Mouse (Mus musculus) ZHBTc4 (cell line): ENCODE results near the gene Csmd2.

ENCODE experiments used
- DNase-seq: peaks from one replicate; pipeline ENCODE4 v3.0.0-alpha.2; 2011; ENCODE audit warnings: low read depth, low spot score

Csmd2 gene

DNA sequence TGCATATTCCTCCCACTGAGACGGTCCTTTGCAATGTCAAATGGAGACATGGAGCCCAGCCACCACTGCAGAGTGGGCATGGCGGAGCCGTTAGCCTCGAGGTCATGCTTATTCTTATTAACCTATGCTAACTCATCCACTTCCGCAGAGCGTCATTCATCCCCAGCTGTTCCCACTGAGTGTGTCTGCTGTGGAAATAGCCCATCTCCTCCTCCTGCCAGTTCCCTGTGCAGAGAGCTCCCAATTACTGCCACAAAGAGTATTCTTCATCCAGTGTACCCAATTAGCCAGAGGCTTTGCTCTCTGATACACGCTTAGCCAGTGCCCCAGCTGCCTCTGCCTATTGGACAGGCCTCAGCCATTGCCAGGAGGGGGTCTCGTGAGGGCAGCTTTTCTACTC, 504.4 kb downstream of the Csmd2 start:
- DNase-seq, result no peak

DNA sequence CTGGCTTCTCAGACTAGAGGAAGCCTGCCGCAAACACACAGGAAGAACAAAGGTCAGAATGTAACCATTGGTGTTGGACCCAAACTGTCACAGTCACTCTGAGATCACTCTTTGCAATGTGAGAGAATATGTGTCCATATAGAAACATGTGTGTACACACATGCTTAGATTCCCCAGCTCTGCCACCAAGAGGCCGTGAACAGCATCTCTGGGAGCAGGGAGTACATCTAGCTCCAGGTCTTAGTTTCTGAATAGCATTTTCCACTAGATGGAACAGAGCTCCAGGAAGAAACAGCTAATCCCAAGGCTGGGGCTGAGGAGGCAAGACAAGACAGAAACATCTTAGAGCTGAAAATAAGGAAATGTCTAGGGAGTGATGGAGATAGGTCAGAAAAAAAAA, 512.3 kb downstream of the Csmd2 start:
- DNase-seq, result no peak

DNA sequence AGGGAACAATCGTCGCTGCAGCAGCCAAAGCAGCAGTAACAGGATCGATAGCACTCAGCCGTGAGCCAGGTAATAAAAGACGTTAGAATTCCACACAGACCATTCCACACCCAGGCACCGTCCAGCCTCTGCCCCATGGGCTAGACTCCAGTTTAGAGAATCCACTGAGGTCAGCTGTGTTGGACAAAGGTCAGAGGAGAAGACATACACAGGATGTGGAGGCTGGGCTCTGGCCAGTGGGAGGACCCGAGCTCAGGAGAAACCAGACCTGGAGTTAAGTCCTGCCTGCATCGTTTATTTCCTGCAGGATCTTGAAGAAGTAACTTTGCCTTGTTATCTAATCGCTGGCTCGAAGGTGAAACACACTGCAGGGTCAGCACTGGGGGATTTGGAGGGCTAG, 519.2 kb downstream of the Csmd2 start:
- DNase-seq, result no peak

DNA sequence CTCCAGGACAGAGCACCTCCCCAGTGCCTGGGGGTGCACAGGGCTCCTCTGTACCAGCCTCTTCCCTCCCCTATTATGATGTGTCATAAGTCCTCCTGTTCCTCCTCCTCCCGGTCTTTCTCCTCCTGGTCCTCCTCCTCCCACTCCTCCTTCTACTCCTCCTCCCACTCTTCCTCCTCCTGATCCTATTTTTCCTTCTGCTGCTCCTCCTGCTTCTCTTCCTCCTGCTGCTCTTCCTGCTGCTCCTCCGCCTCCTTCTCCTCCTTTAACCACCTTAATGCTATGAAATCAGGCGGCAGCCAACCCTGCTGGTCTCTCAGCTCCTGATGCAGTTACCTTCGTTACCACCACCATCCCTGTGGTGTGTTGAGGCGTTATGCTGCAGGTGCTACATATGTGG, 522.2 kb downstream of the Csmd2 start:
- DNase-seq, result no peak

DNA sequence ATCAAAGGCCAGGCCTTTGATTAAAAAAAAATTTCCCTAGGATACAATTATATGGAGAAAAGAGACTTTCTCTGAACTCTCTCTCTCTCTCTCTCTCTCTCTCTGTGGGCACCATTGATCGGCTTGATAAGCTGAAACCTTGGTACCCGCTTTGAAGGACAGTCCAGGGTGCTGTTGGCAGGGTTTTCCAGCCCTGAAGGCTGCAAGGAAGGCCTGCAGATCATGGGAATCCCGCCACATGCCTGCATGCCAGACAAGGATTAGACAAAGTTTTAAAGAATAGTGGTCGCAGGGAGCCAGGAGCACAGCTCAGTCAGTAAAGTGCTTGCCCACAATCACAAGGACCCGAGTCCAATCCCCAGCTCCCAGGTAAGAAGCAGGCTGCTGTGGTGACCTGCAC, 526.8 kb downstream of the Csmd2 start:
- no peak for DNase-seq

DNA sequence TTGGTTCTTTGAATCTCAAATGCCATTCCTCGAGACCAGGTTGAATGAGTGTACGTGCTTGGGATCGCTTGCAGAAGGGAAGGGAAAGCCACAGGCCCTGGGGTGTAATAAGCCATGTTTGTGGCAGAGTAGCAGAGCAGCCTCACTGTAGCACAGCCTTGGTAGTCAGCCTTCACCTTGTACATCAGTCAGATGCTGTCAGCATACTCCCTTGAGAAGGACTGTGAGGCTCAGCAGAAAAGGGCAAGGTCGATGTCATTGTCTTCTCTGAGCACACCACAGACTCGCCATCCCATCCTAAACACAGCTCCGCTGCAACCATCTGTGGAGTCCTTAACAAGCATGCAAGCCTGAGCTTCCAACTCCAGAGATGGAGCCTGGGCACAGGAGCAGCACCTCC, 533.6 kb downstream of the Csmd2 start:
- DNase-seq, result no peak

DNA sequence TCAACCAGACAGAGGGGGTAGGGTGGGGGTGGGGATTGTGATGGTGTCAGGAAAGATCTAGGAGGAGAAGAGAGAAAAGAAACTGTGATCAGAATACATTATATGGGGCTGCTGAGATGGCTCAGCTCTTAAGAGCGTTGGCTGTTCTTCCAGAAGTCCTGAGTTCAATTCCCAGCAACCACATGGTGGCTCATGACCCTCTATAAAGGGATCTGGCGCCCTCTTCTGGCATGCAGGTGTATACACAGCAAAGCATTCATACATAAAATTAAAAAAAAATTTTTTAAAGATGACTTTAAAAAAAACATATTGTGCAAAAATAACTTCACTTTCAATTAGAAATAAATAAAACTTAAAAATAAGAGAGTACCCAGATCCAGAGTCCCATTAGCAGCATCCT, 555.7 kb downstream of the Csmd2 start:
- peak; percentile 39 for DNase-seq

DNA sequence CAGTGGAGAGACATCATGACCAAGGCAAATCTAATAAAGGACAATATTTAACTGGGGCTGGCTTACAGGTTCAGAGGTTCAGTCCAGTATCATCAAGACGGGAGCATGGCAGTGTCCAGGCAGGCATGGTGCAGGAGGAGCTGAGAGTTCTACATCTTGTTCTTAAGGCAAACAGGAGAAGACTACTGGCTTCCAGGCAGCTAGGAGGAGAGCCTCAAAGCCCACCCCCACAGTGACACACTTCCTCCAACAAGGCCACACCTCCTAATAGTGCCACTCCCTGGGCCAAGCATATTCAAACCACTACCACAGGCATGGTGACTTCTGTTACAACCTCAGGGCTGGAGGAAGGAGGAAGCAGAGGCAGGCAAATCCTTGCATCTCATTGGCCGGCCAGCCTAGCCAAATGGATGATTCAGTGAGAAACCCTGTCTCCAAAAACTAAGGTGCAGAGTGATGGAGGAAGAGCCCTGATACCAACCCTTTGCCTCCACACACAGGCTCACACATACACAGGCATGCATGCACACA, 556.4 kb downstream of the Csmd2 start:
- DNase-seq, result peak; percentile 34

DNA sequence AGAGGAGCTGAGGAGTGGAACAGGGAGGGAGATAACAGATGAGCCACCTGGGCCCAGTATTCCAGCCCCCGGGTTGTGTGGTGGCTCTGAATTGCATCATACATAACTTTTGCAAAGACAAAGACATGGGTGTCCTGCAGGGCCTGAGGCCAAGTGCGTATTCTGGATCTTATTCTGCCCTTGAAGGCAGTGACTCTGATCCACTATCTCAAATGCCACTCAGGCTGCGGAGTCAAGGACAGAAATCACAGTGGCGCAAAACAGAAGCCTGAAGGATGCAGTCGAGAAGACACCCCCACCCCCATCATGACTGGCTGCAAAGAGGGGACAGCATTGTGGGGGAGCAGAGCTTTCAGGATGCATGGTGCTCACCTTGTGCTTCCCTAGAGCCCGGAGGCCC, 563.1 kb downstream of the Csmd2 start:
- DNase-seq, result no peak

DNA sequence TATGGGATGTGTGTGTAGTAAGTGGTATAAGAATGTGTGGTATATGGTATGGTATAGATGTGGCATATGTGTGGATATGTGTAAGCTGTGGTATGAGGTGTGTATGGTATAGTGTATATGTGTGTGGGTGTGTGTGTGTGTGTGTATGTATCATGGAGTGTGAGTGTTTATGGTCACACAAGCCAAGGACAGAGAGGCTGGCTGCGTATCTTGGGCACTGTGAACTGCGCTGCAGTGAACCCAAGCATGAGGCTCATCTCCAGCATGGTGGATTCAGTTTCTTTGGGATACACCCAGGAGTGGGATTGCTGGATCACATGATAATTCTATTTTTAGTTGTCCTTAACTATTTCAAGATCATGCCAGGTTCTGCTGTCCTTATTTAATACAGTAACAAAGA, 566.5 kb downstream of the Csmd2 start:
- DNase-seq, result no peak

DNA sequence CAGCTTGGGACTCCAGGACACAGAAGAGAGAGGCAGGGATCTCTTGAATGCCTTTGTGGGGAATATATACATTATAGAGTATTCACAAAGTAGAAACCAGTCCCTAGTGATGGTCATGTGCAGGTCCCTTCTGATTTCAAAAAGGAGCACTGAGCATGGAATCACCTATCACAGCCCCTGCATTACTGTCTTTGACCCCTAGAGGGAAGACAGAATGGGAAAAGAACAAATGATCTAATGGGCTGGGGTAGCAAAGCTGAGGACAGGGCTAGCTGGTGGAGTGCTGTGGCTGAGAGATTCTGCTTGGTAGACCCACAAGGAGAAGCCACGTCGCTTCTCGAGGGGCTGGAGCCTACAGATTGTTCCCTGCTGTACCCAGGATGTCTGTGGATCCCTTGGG, 572.7 kb downstream of the Csmd2 start:
- DNase-seq, result peak; percentile 38

DNA sequence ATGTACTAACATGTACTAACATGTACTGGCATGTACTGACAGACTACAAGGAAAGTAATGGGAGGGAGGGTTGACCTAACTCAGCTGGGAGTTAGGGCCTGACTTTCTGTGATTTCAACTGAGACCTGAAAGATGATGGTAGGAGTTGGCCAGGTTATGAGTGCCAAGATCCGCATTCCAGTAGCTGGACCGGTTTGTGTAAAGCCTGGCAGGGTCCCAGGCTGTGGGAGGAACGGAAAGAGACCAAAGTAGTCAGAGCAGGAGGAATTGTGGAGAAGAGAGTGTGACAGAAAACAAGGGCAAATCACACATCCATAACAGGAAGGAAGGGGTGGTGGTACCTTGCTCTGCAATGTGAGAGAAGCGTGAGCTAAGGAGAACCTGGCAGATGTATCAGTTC, 588.2 kb downstream of the Csmd2 start:
- DNase-seq, result no peak

DNA sequence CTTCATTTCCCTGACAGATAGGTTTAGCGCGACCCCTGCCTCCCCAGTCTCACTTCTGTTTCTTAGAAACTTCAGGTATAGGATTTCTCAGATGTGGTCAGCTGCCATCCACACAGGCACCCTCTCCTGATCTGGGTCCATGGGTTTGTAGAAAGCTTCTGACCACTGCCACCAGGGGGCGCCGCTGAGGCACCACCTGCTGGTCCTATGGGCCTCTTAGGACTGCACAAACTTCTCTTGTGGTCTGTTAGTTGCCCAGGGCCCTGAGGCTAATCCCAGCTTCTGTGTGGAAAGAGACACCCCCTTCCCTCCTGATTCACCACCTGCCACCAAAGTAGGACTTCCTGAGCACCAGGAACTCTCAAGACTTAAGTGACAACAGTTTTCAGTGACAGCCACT, 591.5 kb downstream of the Csmd2 start:
- DNase-seq, result peak; percentile 70

DNA sequence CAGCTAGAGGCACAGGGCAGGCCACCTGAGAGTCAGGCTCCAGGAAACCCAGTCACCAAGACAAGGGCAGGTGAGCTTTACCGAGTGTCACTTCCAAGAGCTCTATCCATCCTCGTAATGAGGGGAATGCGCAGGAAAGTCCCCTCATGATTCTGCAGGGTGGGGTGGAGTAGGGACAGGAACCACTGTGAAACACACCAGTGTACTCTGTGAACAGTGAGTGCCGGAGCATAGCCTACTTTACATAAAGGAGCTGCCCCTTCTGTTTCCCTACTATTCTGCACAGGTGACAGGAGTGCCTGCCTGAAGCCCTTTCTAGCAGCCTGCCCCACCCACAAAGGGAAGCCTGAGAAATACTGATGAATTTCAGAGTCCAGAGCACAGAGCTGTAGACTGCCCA, 605.6 kb downstream of the Csmd2 start:
- DNase-seq, result no peak

DNA sequence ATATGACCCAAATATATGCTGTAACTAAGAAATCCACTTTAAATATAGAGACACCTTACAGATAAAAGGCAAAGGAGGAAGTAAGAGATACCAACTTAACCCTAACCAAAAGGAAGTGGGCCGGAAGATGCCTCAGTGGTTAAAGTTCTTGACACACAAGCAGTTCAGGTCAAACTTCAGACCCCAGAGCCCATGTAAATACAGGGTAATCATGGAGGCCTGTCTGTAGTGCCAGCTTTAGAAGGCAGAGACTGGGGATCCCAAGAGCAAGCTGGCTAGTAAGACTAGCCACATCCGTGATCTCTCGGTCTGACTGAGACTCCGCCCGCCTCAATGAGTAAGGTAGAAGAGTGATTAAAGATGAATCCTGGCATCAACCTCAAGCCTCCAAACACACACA, 606.4 kb downstream of the Csmd2 start:
- no peak for DNase-seq

DNA sequence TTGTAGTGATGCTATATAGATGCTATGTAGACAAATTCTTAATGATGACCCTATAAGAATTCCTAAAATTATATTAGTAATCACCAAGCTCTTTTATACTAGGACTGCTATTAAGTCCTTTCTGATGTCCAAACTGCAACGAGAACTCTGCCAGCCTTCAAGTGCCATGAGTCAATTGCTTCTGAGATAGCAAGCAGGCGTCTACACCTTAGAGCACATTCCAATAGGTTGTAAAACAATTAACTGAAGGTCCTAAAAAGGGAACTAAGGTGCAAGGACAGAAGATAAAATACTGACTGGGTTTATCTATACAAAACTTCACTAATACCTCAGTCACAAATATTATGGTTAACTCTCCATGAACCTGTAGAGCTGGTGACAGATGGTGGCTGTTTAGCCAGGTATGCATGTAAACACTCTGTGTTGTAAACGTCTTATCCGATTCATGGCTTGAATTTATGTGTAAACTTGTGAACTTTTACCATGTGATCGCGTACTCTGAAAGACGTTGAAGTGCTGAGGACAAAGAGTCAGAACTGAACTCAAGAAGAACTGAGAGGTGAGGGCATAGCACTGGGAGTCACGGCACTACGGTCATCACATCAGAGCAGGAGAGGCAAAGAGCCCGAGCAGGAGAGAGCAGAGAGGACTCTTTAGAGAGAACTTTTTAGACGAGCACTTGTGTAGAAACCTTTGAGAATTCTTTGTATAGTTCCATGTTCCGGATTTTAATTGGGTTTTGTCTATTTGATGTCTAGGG, 610.3 kb downstream of the Csmd2 start:
- no peak for DNase-seq

DNA sequence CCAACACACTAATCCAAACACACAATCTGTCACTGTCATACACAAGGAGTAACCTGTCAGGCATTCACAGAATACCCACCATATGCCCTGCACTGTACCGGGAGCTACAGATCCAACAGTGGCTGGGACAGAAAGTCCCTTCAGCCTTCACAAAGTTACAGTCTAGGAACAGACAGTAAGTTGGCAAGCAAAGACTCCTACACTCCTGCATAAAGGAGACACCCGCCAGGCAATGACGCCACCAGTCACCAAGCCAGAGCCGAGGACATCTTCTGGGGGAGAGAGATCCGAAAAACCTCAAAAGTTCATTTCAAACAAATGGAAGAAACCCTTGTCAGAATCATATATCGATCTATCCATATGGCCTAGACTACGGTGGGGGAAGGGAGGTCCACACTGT, 618.9 kb downstream of the Csmd2 start:
- DNase-seq, result no peak

DNA sequence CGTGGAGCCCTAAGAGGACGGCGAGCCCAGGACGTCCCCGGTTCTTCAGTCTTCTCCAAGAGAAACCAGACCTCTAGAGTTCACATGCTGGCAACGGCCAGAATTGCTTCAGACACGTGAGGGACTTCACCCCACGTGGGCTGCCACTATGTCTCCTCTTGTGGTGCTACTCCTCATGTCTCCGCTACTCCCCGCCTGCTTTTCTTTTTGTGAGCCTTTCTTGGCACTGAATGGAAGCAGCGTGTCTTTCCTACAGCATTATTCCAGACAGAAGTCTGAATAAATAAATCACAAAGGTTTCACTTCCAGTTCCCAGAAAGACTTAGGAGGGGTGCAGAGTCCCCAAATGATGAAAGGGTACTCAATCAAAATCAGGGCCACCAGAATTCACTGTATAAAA, 620.0 kb downstream of the Csmd2 start:
- no peak for DNase-seq

DNA sequence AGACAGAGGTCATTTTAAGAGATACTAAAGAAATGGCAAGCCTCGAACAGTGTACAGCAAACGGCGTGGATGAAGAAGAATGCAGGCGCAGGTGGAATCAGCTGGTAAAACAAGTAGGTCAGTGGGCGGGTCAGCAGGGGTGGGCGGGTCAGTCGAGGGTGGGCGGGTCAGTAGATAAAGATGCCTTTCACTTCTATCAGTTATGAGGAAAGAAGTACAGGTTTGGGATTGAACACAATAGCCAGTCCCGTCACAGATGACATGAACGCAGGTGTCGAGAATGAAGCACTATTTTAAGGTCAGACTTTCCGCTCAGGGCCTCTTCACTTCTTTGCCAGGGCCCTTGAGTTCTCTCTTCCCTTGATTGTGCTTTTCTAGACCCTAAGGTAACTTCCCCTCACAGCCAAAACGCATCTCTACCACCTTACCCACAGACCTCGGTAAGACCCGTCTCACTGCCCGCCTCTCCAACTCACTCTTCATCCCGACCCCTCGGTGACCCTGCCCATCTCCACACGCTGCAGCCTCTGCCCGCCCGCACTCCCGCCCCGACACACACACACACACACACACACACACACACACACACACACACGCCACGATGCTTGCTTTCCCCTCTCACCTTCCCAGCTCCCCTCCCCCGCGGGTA, 621.7 kb downstream of the Csmd2 start:
- peak; percentile 21 for DNase-seq

DNA sequence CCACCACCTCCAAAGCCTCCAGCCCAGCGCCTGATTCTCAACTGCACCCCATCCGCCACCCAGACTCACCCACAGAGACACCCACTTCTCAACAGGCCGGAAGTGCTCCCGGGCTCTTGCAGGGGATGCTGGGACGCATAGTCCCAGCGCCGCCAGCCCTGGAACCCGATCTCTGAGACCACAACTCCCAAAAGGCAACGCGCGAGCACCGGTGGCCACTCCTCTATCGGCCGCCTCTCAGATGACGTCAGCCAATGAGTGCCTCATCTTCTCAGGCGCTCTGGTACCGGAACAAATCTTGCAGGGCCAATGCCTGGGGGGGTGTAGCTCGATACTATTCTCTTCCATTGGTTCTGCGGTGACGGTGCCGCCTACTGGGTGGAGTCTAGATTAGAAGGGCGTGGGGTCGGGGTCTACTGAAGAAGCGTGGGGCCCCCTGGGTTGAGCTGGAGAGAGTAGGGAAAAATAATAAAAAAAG, 622.3 kb downstream of the Csmd2 start, which contains the start of gene Zscan20:
Gene Zscan20, minus strand, starts transcription at position 174 of the 478 bp plus-strand sequence.
- peak; percentile 99 for DNase-seq

DNA sequence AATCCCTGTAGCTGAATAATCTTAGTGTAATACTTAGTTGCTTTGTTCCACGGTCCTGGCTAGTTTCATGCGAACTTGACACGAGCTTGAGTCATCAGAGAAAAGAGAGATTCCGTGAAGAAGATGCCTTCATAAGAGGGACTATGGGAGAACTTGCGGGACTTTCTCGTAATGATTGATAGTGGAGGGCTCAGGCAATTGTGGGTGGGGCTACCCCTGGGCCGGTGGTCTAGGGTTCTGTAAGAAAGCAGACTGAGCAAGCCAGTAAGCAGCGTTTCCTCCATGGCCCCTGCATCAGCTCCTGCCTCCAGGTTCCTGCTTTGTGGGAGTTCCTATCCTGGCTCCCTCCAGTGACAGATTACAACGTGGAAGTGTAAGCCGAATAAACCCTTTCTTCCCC, 623.0 kb downstream of the Csmd2 start:
- no peak for DNase-seq

DNA sequence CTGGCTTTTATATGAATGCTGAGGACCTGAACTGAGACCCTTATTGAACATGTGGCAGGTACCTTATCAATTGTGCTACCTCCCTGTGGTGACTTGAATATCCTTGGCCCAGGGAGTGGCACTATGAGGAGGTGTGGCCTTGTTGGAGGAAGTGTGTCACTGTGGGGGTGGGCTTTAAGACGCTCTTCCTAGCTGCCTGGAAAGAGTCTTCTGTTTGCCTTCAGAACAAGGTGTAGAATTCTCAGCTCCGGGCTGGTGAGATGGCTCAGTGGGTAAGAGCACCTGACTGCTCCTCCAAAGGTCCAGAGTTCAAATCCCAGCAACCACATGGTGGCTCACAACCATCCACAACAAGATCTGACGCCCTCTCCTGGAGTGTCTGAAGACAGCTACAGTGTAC, 624.1 kb downstream of the Csmd2 start:
- peak; percentile 51 for DNase-seq

DNA sequence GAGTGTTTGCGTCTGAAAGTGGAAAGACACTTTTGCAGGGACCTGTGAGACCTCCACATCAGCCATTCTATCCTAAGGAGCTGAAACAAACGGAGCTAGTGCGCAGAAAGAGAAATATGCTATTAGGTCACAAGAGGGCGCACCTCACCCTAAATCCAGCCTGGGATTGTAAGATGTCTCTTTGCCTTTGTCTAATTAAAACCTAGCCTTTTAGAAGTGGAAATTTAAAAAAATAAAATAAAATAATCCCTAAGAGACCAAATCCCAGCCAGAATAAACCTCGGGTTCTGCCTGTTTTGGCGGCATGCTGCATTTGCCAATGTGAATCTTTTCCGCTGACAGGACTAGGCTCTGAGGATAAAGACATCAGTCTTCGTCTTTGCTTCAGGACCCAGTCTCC, 625.7 kb downstream of the Csmd2 start:
- peak; percentile 75 for DNase-seq
